Mouse (Mus musculus): Measurements from ENCODE around the gene Pnpla1. TPM values are rescaled to one million over a fixed set of nuclear protein-coding genes. Genes with fewer than 3 reads are reported as not detected.
"Not testable (repeated sequence)": the region's sequence is repeated elsewhere in the genome, so short reads cannot be mapped to it uniquely, and the experiment has no call there.

Pnpla1 gene
- polyA plus RNA-seq, 1 experiment = 0.01 TPM

GRCm38 (mm10) chr17:28841947-28842346 lies 16.3 kb upstream of the Pnpla1 start:
- not testable (repeated sequence) for DNase-seq (ENCODE audit: low spot score)

GRCm38 (mm10) chr17:28843665-28844064 lies 14.5 kb upstream of the Pnpla1 start:
- DNase-seq (ENCODE audit: low spot score) = no peak

GRCm38 (mm10) chr17:28846974-28847617 lies 11.1 kb upstream of the Pnpla1 start:
- DNase-seq (ENCODE audit: low spot score) = no peak

GRCm38 (mm10) chr17:28850511-28850910 lies 7.7 kb upstream of the Pnpla1 start:
- DNase-seq (ENCODE audit: low spot score) = no peak

GRCm38 (mm10) chr17:28854377-28854776 lies 3.8 kb upstream of the Pnpla1 start:
- no peak for DNase-seq (ENCODE audit: low spot score)

GRCm38 (mm10) chr17:28855166-28855885 lies 2.9 kb upstream of the Pnpla1 start:
- no peak for DNase-seq (ENCODE audit: low spot score)

GRCm38 (mm10) chr17:28856030-28856429 lies 2.2 kb upstream of the Pnpla1 start:
- no peak for DNase-seq (ENCODE audit: low spot score)

- DNase-seq (ENCODE audit: low spot score) = no peak
Observed at GRCm38 (mm10) chr17:28863926-28864325, 5.7 kb downstream of the Pnpla1 start.

- no peak for DNase-seq (ENCODE audit: low spot score)
Observed at GRCm38 (mm10) chr17:28864464-28864863, 6.3 kb downstream of the Pnpla1 start.

GRCm38 (mm10) chr17:28866921-28867320 lies 8.7 kb downstream of the Pnpla1 start:
- no peak for DNase-seq (ENCODE audit: low spot score)

- DNase-seq (ENCODE audit: low spot score) = no peak
Observed at GRCm38 (mm10) chr17:28867381-28867780, 9.2 kb downstream of the Pnpla1 start.

GRCm38 (mm10) chr17:28869412-28870110 lies 11.3 kb downstream of the Pnpla1 start:
- DNase-seq (ENCODE audit: low spot score) = no peak

GRCm38 (mm10) chr17:28870435-28870834 lies 12.2 kb downstream of the Pnpla1 start:
- no peak for DNase-seq (ENCODE audit: low spot score)

GRCm38 (mm10) chr17:28871831-28872230 lies 13.6 kb downstream of the Pnpla1 start:
- no peak for DNase-seq (ENCODE audit: low spot score)

- DNase-seq (ENCODE audit: low spot score) = no peak
Observed at GRCm38 (mm10) chr17:28872322-28872721, 14.1 kb downstream of the Pnpla1 start.

- no peak for DNase-seq (ENCODE audit: low spot score)
Observed at GRCm38 (mm10) chr17:28874216-28874615, 16.0 kb downstream of the Pnpla1 start.

GRCm38 (mm10) chr17:28874825-28875224 lies 16.6 kb downstream of the Pnpla1 start:
- no peak for DNase-seq (ENCODE audit: low spot score)

- no peak for DNase-seq (ENCODE audit: low spot score)
Observed at GRCm38 (mm10) chr17:28875316-28875715, 17.1 kb downstream of the Pnpla1 start.

GRCm38 (mm10) chr17:28876331-28876730 lies 18.1 kb downstream of the Pnpla1 start:
- DNase-seq (ENCODE audit: low spot score) = no peak

GRCm38 (mm10) chr17:28876821-28877220 lies 18.6 kb downstream of the Pnpla1 start:
- no peak for DNase-seq (ENCODE audit: low spot score)

GRCm38 (mm10) chr17:28879931-28880391 lies 21.8 kb downstream of the Pnpla1 start:
- DNase-seq (ENCODE audit: low spot score) = peak; percentile 55

- no peak for DNase-seq (ENCODE audit: low spot score)
Observed at GRCm38 (mm10) chr17:28882316-28882715, 24.1 kb downstream of the Pnpla1 start.

GRCm38 (mm10) chr17:28882810-28883209 lies 24.6 kb downstream of the Pnpla1 start:
- no peak for DNase-seq (ENCODE audit: low spot score)

All from urinary bladder, adult 2 months (tissue).